Mouse (Mus musculus) kidney, embryonic 15.5 days (tissue): ENCODE measurements at regions not wholly inside any gene's neighbourhood (a gene's known extent, or its start where the extent isn't known, plus 50 kb on each side); places are given as distances from the start of the nearest gene placed in this dataset.

ENCODE experiments used
- ATAC-seq: fragments of 200-750 bp; cut with Nextera tagmentation; replicated peaks from 2 replicates; pipeline ENCODE4 v1.8.0; 2017; ENCODE audit warnings: moderate TSS enrichment; ENCODE audit not compliant: low FRiP score
- H3K27ac ChIP-seq: fragments of 300-500 bp; sonication (generic); 2 replicates; pipeline ENCODE4 v1.5.1; 2015; ENCODE audit warnings: mild to moderate bottlenecking, inconsistent platforms
- H3K27me3 ChIP-seq: fragments of 300-500 bp; sonication (generic); 2 replicates; pipeline ENCODE4 v1.6.1; 2015; ENCODE audit warnings: inconsistent platforms
- H3K36me3 ChIP-seq: fragments of 300-500 bp; sonication (generic); 2 replicates; pipeline ENCODE4 v1.6.1; 2015; ENCODE audit warnings: inconsistent platforms
- H3K4me1 ChIP-seq: fragments of 300-500 bp; sonication (generic); 2 replicates; pipeline ENCODE4 v1.6.1; 2015; ENCODE audit warnings: inconsistent platforms
- H3K4me2 ChIP-seq: fragments of 300-500 bp; sonication (generic); 2 replicates; pipeline ENCODE4 v1.6.1; 2015; ENCODE audit warnings: moderate library complexity, mild to moderate bottlenecking, inconsistent platforms
- H3K4me3 ChIP-seq: fragments of 300-500 bp; sonication (generic); replicated peaks from 2 replicates; pipeline ENCODE4 v1.5.1; 2015; ENCODE audit warnings: mild to moderate bottlenecking, inconsistent platforms
- H3K9ac ChIP-seq: fragments of 300-500 bp; sonication (generic); 2 replicates; pipeline ENCODE4 v1.6.1; 2015; ENCODE audit warnings: mild to moderate bottlenecking, inconsistent platforms
- H3K9me3 ChIP-seq: fragments of 300-500 bp; sonication (generic); replicated peaks from 2 replicates; pipeline ENCODE4 v1.6.1; 2016; ENCODE audit warnings: inconsistent platforms
- WGBS: fragments of 180-500 bp; shearing (Covaris S2); methylation state at CpG from one replicate; pipeline ENCODE4 v1.1.7; 2015; ENCODE audit warnings: mixed read lengths; 5-methylcytosine and 5-hydroxymethylcytosine counted together

GRCm38 (mm10) chr9:50124241-50124640 lies 220.5 kb downstream of the Rpl10-ps3 start:
- 62% methylated on average over 4 of the region's 4 CpGs for WGBS
- no peak for ATAC-seq

GRCm38 (mm10) chr9:50120820-50121599 lies 223.8 kb downstream of the Rpl10-ps3 start:
- Histone ChIP-seq H3K27me3 (0 out of 2 replicates have a peak, but pooled peaks cover 3% of the 10 kb centered on the region), H3K9ac (no peak overlapping the region), H3K27ac (no peak overlapping the region), H3K4me3 (no peak overlapping the region), H3K9me3 (no peaks in the 10 kb centered on the region), H3K4me1 (0 out of 2 replicates have a peak, but pooled peaks cover 5% of the 10 kb centered on the region), H3K4me2 (no peak overlapping the region), H3K36me3 (no peaks in the 10 kb centered on the region)
- WGBS = 81% methylated on average over 9 of the region's 9 CpGs
- no peak for ATAC-seq

More at GRCm38 (mm10) chr9:50124241-50124640, 220.5 kb downstream of the Rpl10-ps3 start:
- H3K36me3 ChIP-seq = no peaks in the 10 kb centered on the region
- H3K9ac ChIP-seq = no peak overlapping the region
- 0 out of 2 replicates have a peak, but pooled peaks cover 3% of the 10 kb centered on the region for H3K27me3 ChIP-seq
- no peak overlapping the region for H3K4me2 ChIP-seq
- H3K4me1 ChIP-seq = 0 out of 2 replicates have a peak, but pooled peaks cover 5% of the 10 kb centered on the region
- no peak overlapping the region for H3K4me3 ChIP-seq
- H3K9me3 ChIP-seq = no peaks in the 10 kb centered on the region
- no peak overlapping the region for H3K27ac ChIP-seq

GRCm38 (mm10) chr9:50119412-50119811 lies 225.4 kb downstream of the Rpl10-ps3 start:
- Histone ChIP-seq H3K9ac (no peak overlapping the region), H3K36me3 (no peaks in the 10 kb centered on the region), H3K4me3 (no peak overlapping the region), H3K4me2 (no peak overlapping the region), H3K27ac (no peak overlapping the region), H3K27me3 (0 out of 2 replicates have a peak, but pooled peaks cover 3% of the 10 kb centered on the region), H3K4me1 (0 out of 2 replicates have a peak, but pooled peaks cover 5% of the 10 kb centered on the region), H3K9me3 (no peaks in the 10 kb centered on the region)
- ATAC-seq = no peak
- WGBS = 93% methylated on average over 5 of the region's 5 CpGs

- Histone ChIP-seq H3K4me3 (no peak overlapping the region), H3K4me1 (no peaks in the 10 kb centered on the region), H3K4me2 (no peak overlapping the region), H3K27ac (no peak overlapping the region), H3K9ac (no peak overlapping the region), H3K27me3 (0 out of 2 replicates have a peak, but pooled peaks cover 3% of the 10 kb centered on the region), H3K9me3 (no peaks in the 10 kb centered on the region), H3K36me3 (no peaks in the 10 kb centered on the region)
- no peak for ATAC-seq
- WGBS = 80% methylated on average over 6 of the region's 6 CpGs
These were observed 226.2 kb downstream of the Rpl10-ps3 start for GRCm38 (mm10) chr9:50118578-50118977.

- no peak for ATAC-seq
- Histone ChIP-seq H3K9ac (no peak overlapping the region), H3K9me3 (no peaks in the 10 kb centered on the region), H3K36me3 (no peaks in the 10 kb centered on the region), H3K4me3 (no peak overlapping the region), H3K4me1 (no peaks in the 10 kb centered on the region), H3K4me2 (no peak overlapping the region), H3K27me3 (no peaks in the 10 kb centered on the region), H3K27ac (no peak overlapping the region)
- WGBS = 81% methylated on average over 4 of the region's 4 CpGs
These were observed 238.2 kb downstream of the Rpl10-ps3 start for GRCm38 (mm10) chr9:50106551-50106950.

GRCm38 (mm10) chr9:50102766-50103165 lies 242.0 kb downstream of the Rpl10-ps3 start:
- Histone ChIP-seq H3K27me3 (no peaks in the 10 kb centered on the region), H3K9ac (no peak overlapping the region), H3K4me2 (no peak overlapping the region), H3K27ac (no peak overlapping the region), H3K4me3 (no peak overlapping the region), H3K36me3 (no peaks in the 10 kb centered on the region), H3K4me1 (no peaks in the 10 kb centered on the region), H3K9me3 (no peaks in the 10 kb centered on the region)
- ATAC-seq = no peak
- 57% methylated on average over 1 of the region's 1 CpGs for WGBS

GRCm38 (mm10) chr9:50101061-50101460 lies 243.7 kb downstream of the Rpl10-ps3 start:
- Histone ChIP-seq H3K9me3 (no peaks in the 10 kb centered on the region), H3K4me3 (no peak overlapping the region), H3K9ac (no peak overlapping the region), H3K27me3 (no peaks in the 10 kb centered on the region), H3K4me1 (no peaks in the 10 kb centered on the region), H3K36me3 (no peaks in the 10 kb centered on the region), H3K27ac (no peak overlapping the region), H3K4me2 (no peak overlapping the region)
- 82% methylated on average over 1 of the region's 1 CpGs for WGBS
- no peak for ATAC-seq

GRCm38 (mm10) chr9:50090968-50091367 lies 253.8 kb downstream of the Rpl10-ps3 start:
- Histone ChIP-seq H3K4me3 (no peak overlapping the region), H3K9me3 (no peaks in the 10 kb centered on the region), H3K27me3 (no peaks in the 10 kb centered on the region), H3K4me2 (no peak overlapping the region), H3K36me3 (no peaks in the 10 kb centered on the region), H3K9ac (no peak overlapping the region), H3K4me1 (no peaks in the 10 kb centered on the region), H3K27ac (no peak overlapping the region)
- 77% methylated on average over 8 of the region's 8 CpGs for whole genome bisulfite sequencing
- ATAC-seq = no peak

- no peaks in the 10 kb centered on the region for H3K36me3 ChIP-seq
- no peak overlapping the region for H3K4me2 ChIP-seq
- no peak overlapping the region for H3K4me3 ChIP-seq
- no peak overlapping the region for H3K27ac ChIP-seq
- no peak for ATAC-seq
- H3K27me3 ChIP-seq = no peaks in the 10 kb centered on the region
- WGBS = 86% methylated on average over 3 of the region's 3 CpGs
- H3K9ac ChIP-seq = no peak overlapping the region
- H3K4me1 ChIP-seq = no peaks in the 10 kb centered on the region
- no peaks in the 10 kb centered on the region for H3K9me3 ChIP-seq
These were observed 254.9 kb downstream of the Rpl10-ps3 start for GRCm38 (mm10) chr9:50089916-50090315.

- WGBS = 79% methylated on average over 3 of the region's 3 CpGs
- ATAC-seq = no peak
- Histone ChIP-seq H3K4me2 (no peak overlapping the region), H3K27ac (no peak overlapping the region), H3K4me1 (no peaks in the 10 kb centered on the region), H3K9ac (no peak overlapping the region), H3K4me3 (no peak overlapping the region), H3K36me3 (no peaks in the 10 kb centered on the region), H3K27me3 (no peaks in the 10 kb centered on the region), H3K9me3 (no peaks in the 10 kb centered on the region)
These were observed 264.6 kb downstream of the Rpl10-ps3 start for GRCm38 (mm10) chr9:50080205-50080604.

- ATAC-seq = no peak
- no peak overlapping the region for H3K9ac ChIP-seq
- H3K36me3 ChIP-seq = no peaks in the 10 kb centered on the region
- H3K4me3 ChIP-seq = no peak overlapping the region
- no peak overlapping the region for H3K27ac ChIP-seq
- H3K4me2 ChIP-seq = no peak overlapping the region
- H3K27me3 ChIP-seq = no peaks in the 10 kb centered on the region
- WGBS = 76% methylated on average over 2 of the region's 2 CpGs
- no peaks in the 10 kb centered on the region for H3K9me3 ChIP-seq
- no peaks in the 10 kb centered on the region for H3K4me1 ChIP-seq
These were observed 269.9 kb upstream of the Ncam1 start for GRCm38 (mm10) chr9:50068576-50068975.

- Histone ChIP-seq H3K27ac (no peak overlapping the region), H3K4me2 (no peak overlapping the region), H3K4me3 (no peak overlapping the region), H3K36me3 (no peaks in the 10 kb centered on the region), H3K9ac (no peak overlapping the region), H3K4me1 (no peaks in the 10 kb centered on the region), H3K9me3 (no peaks in the 10 kb centered on the region), H3K27me3 (no peaks in the 10 kb centered on the region)
- no peak for ATAC-seq
- WGBS = 52% methylated on average over 3 of the region's 3 CpGs
These were observed 269.1 kb upstream of the Ncam1 start for GRCm38 (mm10) chr9:50067729-50068225.
